In the genomic region with DNA sequence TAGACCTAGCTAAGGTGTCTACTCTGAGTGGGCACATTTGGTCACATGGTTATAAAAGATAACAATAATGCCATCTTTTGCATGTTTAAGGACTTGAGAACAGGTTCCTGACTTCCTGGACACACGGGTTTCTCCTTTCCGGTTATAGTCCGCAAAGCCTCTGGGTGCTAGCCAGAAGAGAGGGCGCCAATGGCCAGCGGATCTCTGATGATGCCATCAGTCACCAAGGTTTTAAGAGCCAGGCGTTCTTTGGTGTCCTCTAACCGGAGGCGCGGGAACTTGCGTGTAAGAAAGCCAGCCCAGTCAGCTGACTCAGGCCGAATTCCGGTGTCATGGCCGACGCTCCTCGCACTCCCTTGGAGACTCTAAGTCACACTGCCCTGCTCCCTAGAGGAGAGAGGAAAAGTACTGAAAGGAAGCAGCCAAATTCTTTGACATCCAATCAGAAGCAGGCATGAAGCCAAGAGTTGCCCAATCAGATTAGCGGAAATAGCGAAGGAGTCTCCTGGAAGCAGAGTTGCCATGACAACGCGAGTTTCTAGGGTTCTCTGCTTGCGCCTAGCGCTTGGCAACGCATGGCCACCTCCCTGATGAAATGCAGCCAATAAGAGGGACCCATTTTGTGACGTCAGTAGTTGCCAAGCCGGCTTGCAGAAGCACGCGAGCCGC, we compare ENCODE assay signal across 8 mouse cellular contexts. TPM values are rescaled to one million over a fixed set of nuclear protein-coding genes. Genes with fewer than 3 reads are reported as not detected.
DNase-seq lines count a peak whose midpoint lies in the region; ATAC-seq and TF ChIP-seq lines count a peak whose summit lies in the region.

No protein-coding gene starts in this region.

- H3K4me2 ChIP-seq in CH12.LX (ENCODE audit: insufficient read depth, low read depth, poor library complexity, severe bottlenecking), result peak overlapping the region; percentile 14; the same call in 1 of the 2 replicates
- H3K4me2 ChIP-seq in forebrain, embryonic 11.5 days (ENCODE audit: low read depth, low read length, severe bottlenecking), result peak overlapping the region; percentile 67
- H3K4me2 ChIP-seq in heart, embryonic 16.5 days (ENCODE audit: low read depth, low read length), result peak overlapping the region; percentile 69
- H3K4me2 ChIP-seq in liver, embryonic 15.5 days, result peak overlapping the region; percentile 63
- peak overlapping the region; percentile 61 for H3K4me2 ChIP-seq in neural tube, embryonic 12.5 days (replicated peaks)

- H3K79me2 ChIP-seq in CH12.LX (replicated peaks; ENCODE audit: control insufficient read depth, extremely low read depth, insufficient read depth, poor library complexity, severe bottlenecking), result no peaks in the 10 kb centered on the region

- peak; percentile 63 for TF ChIP-seq POLR2A in CH12.LX (IDR thresholded peaks at IDR 0.05; ENCODE audit: low read depth, low read length)

- TF ChIP-seq CTCF in CH12.LX (conservative IDR thresholded peaks at IDR 0.05 in 1 of 2, IDR thresholded peaks at IDR 0.05 in 1 of 2; ENCODE audit: low read depth in 2 of 2, low read length in 2 of 2), result no peak

- H3K4me3 ChIP-seq in CH12.LX (replicated peaks in 1 of 3; ENCODE audit: low read depth in 2 of 3, low read length in 2 of 3, poor library complexity in 1 of 3), result peak overlapping the region in 2 of 3 experiments; percentile 31 to 46
- H3K4me3 ChIP-seq in forebrain, embryonic 11.5 days (ENCODE audit: low read depth, low read length), result peak overlapping the region; percentile 30
- H3K4me3 ChIP-seq in heart, embryonic 16.5 days (ENCODE audit: low read length), result peak overlapping the region; percentile 55
- H3K4me3 ChIP-seq in liver, embryonic 15.5 days (replicated peaks), result peak overlapping the region; percentile 38
- peak overlapping the region; percentile 32 for H3K4me3 ChIP-seq in neural tube, embryonic 12.5 days

- no peaks in the 10 kb centered on the region for H3K9me3 ChIP-seq in CH12.LX (replicated peaks; ENCODE audit: low read length)
- no peaks in the 10 kb centered on the region for H3K9me3 ChIP-seq in forebrain, embryonic 11.5 days (ENCODE audit: control insufficient read depth, low read length)
- H3K9me3 ChIP-seq in heart, embryonic 16.5 days (replicated peaks; ENCODE audit: control insufficient read depth, low read length), result no peaks in the 10 kb centered on the region
- no peaks in the 10 kb centered on the region for H3K9me3 ChIP-seq in liver, embryonic 15.5 days (replicated peaks)
- no peaks in the 10 kb centered on the region for H3K9me3 ChIP-seq in neural tube, embryonic 12.5 days

- ATAC-seq in forebrain, embryonic 11.5 days (replicated peaks; ENCODE audit: low FRiP score), result peak; percentile 97
- peak; percentile 95 for ATAC-seq in heart, embryonic 16.5 days (replicated peaks; ENCODE audit: extremely low read depth, insufficient read depth, low FRiP score)
- ATAC-seq in liver, embryonic 15.5 days (ENCODE audit: insufficient read depth), result peak; percentile 69
- ATAC-seq in neural tube, embryonic 12.5 days (ENCODE audit: low FRiP score, low read depth), result peak; percentile 98

- peaks cover 71% of the 10 kb centered on the region for H3K27me3 ChIP-seq in CH12.LX (replicated peaks)
- H3K27me3 ChIP-seq in forebrain, embryonic 11.5 days (ENCODE audit: control insufficient read depth, insufficient read depth, low read length), result no peaks in the 10 kb centered on the region; the same call in 1 of the 2 replicates
- no peaks in the 10 kb centered on the region for H3K27me3 ChIP-seq in heart, embryonic 16.5 days (ENCODE audit: control insufficient read depth, insufficient read depth, low read length)
- peaks cover 38% of the 10 kb centered on the region for H3K27me3 ChIP-seq in liver, embryonic 15.5 days
- peaks cover 6% of the 10 kb centered on the region; the same call in 1 of the 2 replicates for H3K27me3 ChIP-seq in neural tube, embryonic 12.5 days (replicated peaks)

- in situ Hi-C loops in CH12.LX (cut with MboI; ENCODE audit: low pct_ligation_motif_present, low pct_unique_long_range_greater_than_20kb, low sequenced_read_pairs), result no loop called here

- dilution Hi-C loops in CH12.LX (cut with MboI; ENCODE audit: extremely low pct_ligation_motif_present, extremely low pct_unique_long_range_greater_than_20kb, low sequenced_read_pairs), result no loop called here

- H3K36me3 ChIP-seq in CH12.LX (replicated peaks in 1 of 2; ENCODE audit: control insufficient read depth in 1 of 2, insufficient read depth in 1 of 2, low read length in 1 of 2), result no peaks in the 10 kb centered on the region
- H3K36me3 ChIP-seq in forebrain, embryonic 11.5 days (ENCODE audit: control insufficient read depth, insufficient read depth, low read length), result no peaks in the 10 kb centered on the region
- H3K36me3 ChIP-seq in heart, embryonic 16.5 days (ENCODE audit: control insufficient read depth, insufficient read depth), result no peaks in the 10 kb centered on the region
- no peaks in the 10 kb centered on the region for H3K36me3 ChIP-seq in liver, embryonic 15.5 days (replicated peaks)
- no peaks in the 10 kb centered on the region for H3K36me3 ChIP-seq in neural tube, embryonic 12.5 days

- 2% methylated on average over 27 of the region's 27 CpGs for WGBS in forebrain, embryonic 11.5 days
- WGBS in heart, embryonic 16.5 days, result 3% methylated on average over 27 of the region's 27 CpGs
- WGBS in liver, embryonic 15.5 days (ENCODE audit: insufficient replicate concordance), result 3% methylated on average over 27 of the region's 27 CpGs
- 3% methylated on average over 27 of the region's 27 CpGs for WGBS in neural tube, embryonic 12.5 days

- peaks cover 3 to 8% of the 10 kb centered on the region in 2 experiments; a peak in 2 of 4 replicates for H3K4me1 ChIP-seq in CH12.LX (ENCODE audit: control insufficient read depth in 1 of 2, insufficient read depth in 2 of 2)
- 0 out of 2 replicates have a peak, but pooled peaks cover 2% of the 10 kb centered on the region for H3K4me1 ChIP-seq in forebrain, embryonic 11.5 days (replicated peaks; ENCODE audit: control insufficient read depth, insufficient read depth, low read length)
- H3K4me1 ChIP-seq in heart, embryonic 16.5 days (ENCODE audit: control insufficient read depth, insufficient read depth, low read length), result no peaks in the 10 kb centered on the region
- peaks cover 11% of the 10 kb centered on the region for H3K4me1 ChIP-seq in liver, embryonic 15.5 days (replicated peaks)
- H3K4me1 ChIP-seq in neural tube, embryonic 12.5 days, result no peaks in the 10 kb centered on the region

- no peak for TF ChIP-seq EP300 in CH12.LX (IDR thresholded peaks at IDR 0.05; ENCODE audit: low read length)

- peak; percentile 99 for DNase-seq in CH12.LX (ENCODE audit: extremely low read depth)
- DNase-seq in c-Kit-positive CD71-positive TER-119-negative erythroid progenitor cells, embryonic 14.5 days (ENCODE audit: low read depth), result peak; percentile 71
- DNase-seq in forebrain, embryonic 11.5 days (ENCODE audit: low spot score), result peak; percentile 98
- DNase-seq in kidney, postnatal 36 days, result peak; percentile 87 to 91
- peak; percentile 100 for DNase-seq in telencephalon, adult 2 months (ENCODE audit: low read depth, low spot score)

- H3K27ac ChIP-seq in CH12.LX (ENCODE audit: insufficient read depth, low read depth), result no peak overlapping the region
- peak overlapping the region; percentile 80 for H3K27ac ChIP-seq in forebrain, embryonic 11.5 days (ENCODE audit: low read depth, low read length)
- H3K27ac ChIP-seq in heart, embryonic 16.5 days (ENCODE audit: low read length), result peak overlapping the region; percentile 58; the same call in 1 of the 2 replicates
- no peak overlapping the region for H3K27ac ChIP-seq in liver, embryonic 15.5 days (replicated peaks)
- no peak overlapping the region for H3K27ac ChIP-seq in neural tube, embryonic 12.5 days

- H3K9ac ChIP-seq in CH12.LX (ENCODE audit: insufficient read depth, low read depth), result peak overlapping the region; percentile 6; the same call in 1 of the 2 replicates
- H3K9ac ChIP-seq in forebrain, embryonic 11.5 days (ENCODE audit: low read length), result peak overlapping the region; percentile 55; the same call in 1 of the 2 replicates
- H3K9ac ChIP-seq in heart, embryonic 16.5 days (ENCODE audit: low read length), result peak overlapping the region; percentile 53; the same call in 1 of the 2 replicates
- no peak overlapping the region for H3K9ac ChIP-seq in liver, embryonic 15.5 days
- no peak overlapping the region for H3K9ac ChIP-seq in neural tube, embryonic 12.5 days

- TF ChIP-seq RAD21 in CH12.LX (IDR thresholded peaks at IDR 0.05; ENCODE audit: low read depth, low read length), result no peak

RNA-seq across cellular contexts. Expression of gene 1700008O03Rik, which starts 19.9 kb away (rescaled TPM):
- 0.17 and 0.81 TPM in 2 replicates for total RNA-seq in CH12.LX (2012; rRNA removed)
- not detected in 2 replicates for total RNA-seq in CH12.LX (2014; rRNA removed)
- polyA plus RNA-seq in CH12.LX (2012; ENCODE audit: insufficient read length, low read depth), result 0.74 and 1.7 TPM in 2 replicates
- polyA plus RNA-seq in forebrain, embryonic 11.5 days (2014; fragmentation: Nextera tagmentation; extraction: Ambion mirVana), result 0.89 and 0.96 TPM in 2 replicates
- 0.32 and 0.41 TPM in 2 replicates for polyA plus RNA-seq in heart, embryonic 16.5 days (2015; fragmentation: Nextera tagmentation; extraction: Ambion mirVana)
- 0.16 TPM in 1 of 2 replicates, not detected in the other for polyA plus RNA-seq in liver, embryonic 15.5 days (2015; fragmentation: Nextera tagmentation; extraction: Ambion mirVana)
- polyA plus RNA-seq in neural tube, embryonic 12.5 days (2016; fragmentation: Nextera tagmentation; extraction: Ambion mirVana), result 1.0 and 1.1 TPM in 2 replicates

RNA-seq across cellular contexts. Expression of gene Syt3, which starts 21.6 kb away (rescaled TPM):
- total RNA-seq in CH12.LX (2012; rRNA removed) (0.08 and 0.17 TPM in 2 replicates), CH12.LX (2014; rRNA removed) (0.11 TPM in 1 of 2 replicates, not detected in the other)
- polyA plus RNA-seq in CH12.LX (2012; ENCODE audit: insufficient read length, low read depth), result 0.30 TPM in 1 of 2 replicates, not detected in the other
- 3.2 and 4.0 TPM in 2 replicates for polyA plus RNA-seq in forebrain, embryonic 11.5 days (2014; fragmentation: Nextera tagmentation; extraction: Ambion mirVana)
- polyA plus RNA-seq in heart, embryonic 16.5 days (2015; fragmentation: Nextera tagmentation; extraction: Ambion mirVana), result 0.62 and 0.70 TPM in 2 replicates
- polyA plus RNA-seq in liver, embryonic 15.5 days (2015; fragmentation: Nextera tagmentation; extraction: Ambion mirVana), result not detected in 2 replicates
- 10.0 and 10.2 TPM in 2 replicates for polyA plus RNA-seq in neural tube, embryonic 12.5 days (2016; fragmentation: Nextera tagmentation; extraction: Ambion mirVana)

RNA-seq across cellular contexts. Expression of gene Lrrc4b, which starts 23.3 kb away (rescaled TPM):
- total RNA-seq in CH12.LX (2012; rRNA removed) (0.04 TPM in 1 of 2 replicates, not detected in the other), CH12.LX (2014; rRNA removed) (not detected in 2 replicates)
- not detected in 2 replicates for polyA plus RNA-seq in CH12.LX (2012; ENCODE audit: insufficient read length, low read depth)
- 8.2 and 9.8 TPM in 2 replicates for polyA plus RNA-seq in forebrain, embryonic 11.5 days (2014; fragmentation: Nextera tagmentation; extraction: Ambion mirVana)
- polyA plus RNA-seq in heart, embryonic 16.5 days (2015; fragmentation: Nextera tagmentation; extraction: Ambion mirVana), result 1.2 and 1.3 TPM in 2 replicates
- polyA plus RNA-seq in liver, embryonic 15.5 days (2015; fragmentation: Nextera tagmentation; extraction: Ambion mirVana), result 0.03 TPM in 1 of 2 replicates, not detected in the other
- polyA plus RNA-seq in neural tube, embryonic 12.5 days (2016; fragmentation: Nextera tagmentation; extraction: Ambion mirVana), result 10.4 and 12.6 TPM in 2 replicates

RNA-seq across cellular contexts. Expression of gene Aspdh, which starts 59.7 kb away (rescaled TPM):
- total RNA-seq in CH12.LX (2012; rRNA removed) (not detected in 2 replicates), CH12.LX (2014; rRNA removed) (not detected in 2 replicates)
- not detected in 2 replicates for polyA plus RNA-seq in CH12.LX (2012; ENCODE audit: insufficient read length, low read depth)
- polyA plus RNA-seq in forebrain, embryonic 11.5 days (2014; fragmentation: Nextera tagmentation; extraction: Ambion mirVana), result 2.6 and 2.9 TPM in 2 replicates
- 0.62 and 1.2 TPM in 2 replicates for polyA plus RNA-seq in heart, embryonic 16.5 days (2015; fragmentation: Nextera tagmentation; extraction: Ambion mirVana)
- 14.3 and 17.3 TPM in 2 replicates for polyA plus RNA-seq in liver, embryonic 15.5 days (2015; fragmentation: Nextera tagmentation; extraction: Ambion mirVana)
- 1.3 and 3.8 TPM in 2 replicates for polyA plus RNA-seq in neural tube, embryonic 12.5 days (2016; fragmentation: Nextera tagmentation; extraction: Ambion mirVana)

Comparison
In these comparisons a context has a peak if more than half of its experiments do, and no peak if none do; other contexts are left out.
1. H3K27ac ChIP-seq: peak in forebrain, embryonic 11.5 days (single experiment) and heart, embryonic 16.5 days (single experiment); none in CH12.LX (single experiment), liver, embryonic 15.5 days (single experiment) and neural tube, embryonic 12.5 days (single experiment).
2. H3K4me2 ChIP-seq: peak in every context shown above with its lines; median percentile 69 in heart, embryonic 16.5 days; 67 in forebrain, embryonic 11.5 days; 63 in liver, embryonic 15.5 days; 61 in neural tube, embryonic 12.5 days; 14 in CH12.LX.
3. H3K9ac ChIP-seq: peak in CH12.LX (single experiment), forebrain, embryonic 11.5 days (single experiment) and heart, embryonic 16.5 days (single experiment); none in liver, embryonic 15.5 days (single experiment) and neural tube, embryonic 12.5 days (single experiment).
4. Peak in every context shown above with its lines, with median percentiles within 50 percentile points of each other: DNase-seq, H3K4me3 ChIP-seq and ATAC-seq.